Mouse (Mus musculus): Measurements from ENCODE around the gene Usp48. TPM values are rescaled to one million over a fixed set of nuclear protein-coding genes. Genes with fewer than 3 reads are reported as not detected.

Gene Usp48
- polyA plus RNA-seq, 1 experiment from 2014 or later, result 27.1 TPM

- peaks cover 94% of the 10 kb centered on the region for H3K36me3 ChIP-seq (replicated peaks)
- H3K4me3 ChIP-seq (replicated peaks), result no peak overlapping the region
- peaks cover 19% of the 10 kb centered on the region for H3K4me1 ChIP-seq (replicated peaks)
- no peak overlapping the region for H3K4me2 ChIP-seq
- 64% methylated on average over 2 of the region's 2 CpGs for WGBS (ENCODE audit: insufficient replicate concordance)
- no peak overlapping the region for H3K27ac ChIP-seq (replicated peaks)
- no peaks in the 10 kb centered on the region for H3K9me3 ChIP-seq (replicated peaks)
- ATAC-seq (ENCODE audit: insufficient read depth), result no peak
- H3K9ac ChIP-seq, result no peak overlapping the region
- no peaks in the 10 kb centered on the region for H3K27me3 ChIP-seq
Observed at GRCm38 (mm10) chr4:137643459-137643858, 49.9 kb downstream of the Usp48 start.

GRCm38 (mm10) chr4:137646262-137646661, 52.7 kb downstream of the Usp48 start:
- H3K4me2 ChIP-seq, result no peak overlapping the region
- peaks cover 95% of the 10 kb centered on the region for H3K36me3 ChIP-seq (replicated peaks)
- no peak overlapping the region for H3K4me3 ChIP-seq (replicated peaks)
- H3K27ac ChIP-seq (replicated peaks), result no peak overlapping the region
- no peaks in the 10 kb centered on the region for H3K27me3 ChIP-seq
- H3K9ac ChIP-seq, result no peak overlapping the region
- no peaks in the 10 kb centered on the region for H3K9me3 ChIP-seq (replicated peaks)
- ATAC-seq (ENCODE audit: insufficient read depth), result no peak
- H3K4me1 ChIP-seq (replicated peaks), result peaks cover 13% of the 10 kb centered on the region

- WGBS (ENCODE audit: insufficient replicate concordance), result 71% methylated on average over 6 of the region's 6 CpGs
- H3K9me3 ChIP-seq (replicated peaks), result no peaks in the 10 kb centered on the region
- H3K4me1 ChIP-seq (replicated peaks), result peaks cover 10% of the 10 kb centered on the region
- no peak overlapping the region for H3K4me2 ChIP-seq
- H3K27ac ChIP-seq (replicated peaks), result no peak overlapping the region
- no peak for ATAC-seq (ENCODE audit: insufficient read depth)
- H3K36me3 ChIP-seq (replicated peaks), result peaks cover 98% of the 10 kb centered on the region
- no peak overlapping the region for H3K4me3 ChIP-seq (replicated peaks)
- no peak overlapping the region for H3K9ac ChIP-seq
- no peaks in the 10 kb centered on the region for H3K27me3 ChIP-seq
Observed at GRCm38 (mm10) chr4:137647648-137648047, 54.1 kb downstream of the Usp48 start.

GRCm38 (mm10) chr4:137648230-137648629, 54.7 kb downstream of the Usp48 start:
- no peak overlapping the region for H3K4me2 ChIP-seq
- peaks cover 5% of the 10 kb centered on the region; the same call in 1 of the 2 replicates for H3K4me1 ChIP-seq (replicated peaks)
- no peaks in the 10 kb centered on the region for H3K9me3 ChIP-seq (replicated peaks)
- no peak for ATAC-seq (ENCODE audit: insufficient read depth)
- peaks cover 98% of the 10 kb centered on the region for H3K36me3 ChIP-seq (replicated peaks)
- no peaks in the 10 kb centered on the region for H3K27me3 ChIP-seq
- no peak overlapping the region for H3K9ac ChIP-seq
- H3K4me3 ChIP-seq (replicated peaks), result no peak overlapping the region
- 86% methylated on average over 9 of the region's 9 CpGs for WGBS (ENCODE audit: insufficient replicate concordance)
- no peak overlapping the region for H3K27ac ChIP-seq (replicated peaks)

- ATAC-seq (ENCODE audit: insufficient read depth), result peak; percentile 34
- Histone ChIP-seq H3K9ac (no peak overlapping the region), H3K36me3 (replicated peaks) (peaks cover 98% of the 10 kb centered on the region), H3K9me3 (replicated peaks) (no peaks in the 10 kb centered on the region), H3K4me3 (replicated peaks) (no peak overlapping the region), H3K4me2 (no peak overlapping the region), H3K4me1 (replicated peaks) (0 out of 2 replicates have a peak, but pooled peaks cover 5% of the 10 kb centered on the region), H3K27ac (replicated peaks) (no peak overlapping the region), H3K27me3 (no peaks in the 10 kb centered on the region)
- WGBS (ENCODE audit: insufficient replicate concordance), result 70% methylated on average over 5 of the region's 5 CpGs
Observed at GRCm38 (mm10) chr4:137650912-137651311, 57.4 kb downstream of the Usp48 start.

GRCm38 (mm10) chr4:137652835-137653346, 59.3 kb downstream of the Usp48 start:
- peak; percentile 64 for ATAC-seq (ENCODE audit: insufficient read depth)
- Histone ChIP-seq H3K9ac (no peak overlapping the region), H3K4me3 (replicated peaks) (no peak overlapping the region), H3K4me1 (replicated peaks) (0 out of 2 replicates have a peak, but pooled peaks cover 3% of the 10 kb centered on the region), H3K36me3 (replicated peaks) (peaks cover 99% of the 10 kb centered on the region), H3K27ac (replicated peaks) (no peak overlapping the region), H3K27me3 (no peaks in the 10 kb centered on the region), H3K9me3 (replicated peaks) (no peaks in the 10 kb centered on the region), H3K4me2 (no peak overlapping the region)
- 78% methylated on average over 5 of the region's 5 CpGs for WGBS (ENCODE audit: insufficient replicate concordance)

- Histone ChIP-seq H3K9ac (no peak overlapping the region), H3K4me2 (no peak overlapping the region), H3K27me3 (no peaks in the 10 kb centered on the region), H3K9me3 (replicated peaks) (no peaks in the 10 kb centered on the region), H3K4me3 (replicated peaks) (no peak overlapping the region), H3K36me3 (replicated peaks) (peaks cover 76% of the 10 kb centered on the region), H3K4me1 (replicated peaks) (peaks cover 3% of the 10 kb centered on the region; the same call in 1 of the 2 replicates), H3K27ac (replicated peaks) (no peak overlapping the region)
- WGBS (ENCODE audit: insufficient replicate concordance), result 82% methylated on average over 18 of the region's 18 CpGs
- ATAC-seq (ENCODE audit: insufficient read depth), result no peak
Observed at GRCm38 (mm10) chr4:137655241-137656031, 61.9 kb downstream of the Usp48 start.

GRCm38 (mm10) chr4:137657674-137658073, 64.1 kb downstream of the Usp48 start:
- Histone ChIP-seq H3K9me3 (replicated peaks) (no peaks in the 10 kb centered on the region), H3K4me1 (replicated peaks) (peaks cover under 1% of the 10 kb centered on the region), H3K9ac (no peak overlapping the region), H3K27ac (replicated peaks) (no peak overlapping the region), H3K4me2 (no peak overlapping the region), H3K4me3 (replicated peaks) (no peak overlapping the region), H3K27me3 (peaks cover 2% of the 10 kb centered on the region), H3K36me3 (replicated peaks) (peaks cover 53% of the 10 kb centered on the region)
- 79% methylated on average over 8 of the region's 8 CpGs for WGBS (ENCODE audit: insufficient replicate concordance)
- no peak for ATAC-seq (ENCODE audit: insufficient read depth)

GRCm38 (mm10) chr4:137659541-137659940, 66.0 kb downstream of the Usp48 start:
- no peak for ATAC-seq (ENCODE audit: insufficient read depth)
- Histone ChIP-seq H3K4me2 (no peak overlapping the region), H3K27ac (replicated peaks) (no peak overlapping the region), H3K4me3 (replicated peaks) (no peak overlapping the region), H3K9me3 (replicated peaks) (no peaks in the 10 kb centered on the region), H3K36me3 (replicated peaks) (peaks cover 36% of the 10 kb centered on the region), H3K9ac (no peak overlapping the region), H3K27me3 (peaks cover 21% of the 10 kb centered on the region), H3K4me1 (replicated peaks) (peaks cover 2% of the 10 kb centered on the region)
- 74% methylated on average over 4 of the region's 4 CpGs for WGBS (ENCODE audit: insufficient replicate concordance)

- Histone ChIP-seq H3K4me2 (no peak overlapping the region), H3K4me1 (replicated peaks) (peaks cover 8% of the 10 kb centered on the region), H3K27ac (replicated peaks) (no peak overlapping the region), H3K36me3 (replicated peaks) (peaks cover 26% of the 10 kb centered on the region), H3K4me3 (replicated peaks) (no peak overlapping the region), H3K27me3 (peaks cover 31% of the 10 kb centered on the region), H3K9ac (no peak overlapping the region), H3K9me3 (replicated peaks) (no peaks in the 10 kb centered on the region)
- WGBS (ENCODE audit: insufficient replicate concordance), result 44% methylated on average over 10 of the region's 10 CpGs
- ATAC-seq (ENCODE audit: insufficient read depth), result no peak
Observed at GRCm38 (mm10) chr4:137660364-137661077, 67.0 kb downstream of the Usp48 start.

- Histone ChIP-seq H3K4me1 (replicated peaks) (peaks cover 8% of the 10 kb centered on the region), H3K9ac (no peak overlapping the region), H3K36me3 (replicated peaks) (peaks cover 21% of the 10 kb centered on the region), H3K4me3 (replicated peaks) (no peak overlapping the region), H3K4me2 (no peak overlapping the region), H3K9me3 (replicated peaks) (no peaks in the 10 kb centered on the region), H3K27me3 (peaks cover 36% of the 10 kb centered on the region), H3K27ac (replicated peaks) (no peak overlapping the region)
- ATAC-seq (ENCODE audit: insufficient read depth), result no peak
- WGBS (ENCODE audit: insufficient replicate concordance), result 51% methylated on average over 2 of the region's 2 CpGs
Observed at GRCm38 (mm10) chr4:137661078-137661450, 67.5 kb downstream of the Usp48 start.

All from liver, embryonic 15.5 days (tissue).